Mouse (Mus musculus): ENCODE results near the gene Aco2.

The Aco2 gene

DNA sequence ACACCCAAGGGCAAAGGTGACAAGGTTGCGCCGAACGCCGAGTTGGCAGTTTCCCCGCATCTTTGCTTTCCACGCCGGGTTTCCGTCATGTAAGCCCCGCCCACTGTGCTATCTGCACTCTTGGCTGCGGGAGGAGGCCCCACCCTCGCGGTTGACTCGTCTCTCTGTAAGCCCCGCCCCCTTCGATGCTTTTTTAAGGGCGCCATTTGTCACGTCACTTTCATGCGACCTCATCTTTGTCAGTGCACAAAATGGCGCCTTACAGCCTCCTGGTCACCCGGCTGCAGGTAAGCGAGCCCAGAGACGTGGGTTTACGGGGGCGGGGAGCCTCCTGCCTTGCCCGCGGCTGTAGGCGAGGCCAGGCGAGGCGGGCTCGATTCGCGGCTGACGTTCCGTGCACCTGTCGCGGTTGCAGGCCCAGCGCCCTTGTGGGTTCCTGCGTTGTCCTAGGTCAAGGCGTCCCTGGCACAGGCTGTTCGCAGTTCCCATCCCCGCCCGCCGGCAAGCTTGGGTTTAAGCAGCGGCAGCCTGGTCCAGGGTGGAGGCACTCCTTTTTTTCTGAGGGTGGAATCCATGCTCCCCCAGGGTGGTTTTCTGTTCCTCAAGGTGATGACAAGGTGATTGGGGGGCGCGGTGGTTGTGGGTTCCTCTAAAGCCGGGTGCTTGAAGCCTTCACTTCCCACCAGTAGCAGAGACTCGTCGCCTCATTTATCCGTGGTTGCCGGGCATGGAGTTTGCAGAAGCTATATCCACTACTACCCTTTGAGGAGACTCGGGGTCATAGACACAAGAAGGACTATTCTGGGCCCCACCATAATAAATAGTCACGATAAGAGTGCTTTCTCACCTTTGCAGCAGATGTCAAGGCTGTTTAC, at the start of gene Aco2:
TSS of gene Aco2 (plus strand) at position 48 of the 875 bp plus-strand sequence.
- peak; percentile 97 to 99 for DNase-seq

DNA sequence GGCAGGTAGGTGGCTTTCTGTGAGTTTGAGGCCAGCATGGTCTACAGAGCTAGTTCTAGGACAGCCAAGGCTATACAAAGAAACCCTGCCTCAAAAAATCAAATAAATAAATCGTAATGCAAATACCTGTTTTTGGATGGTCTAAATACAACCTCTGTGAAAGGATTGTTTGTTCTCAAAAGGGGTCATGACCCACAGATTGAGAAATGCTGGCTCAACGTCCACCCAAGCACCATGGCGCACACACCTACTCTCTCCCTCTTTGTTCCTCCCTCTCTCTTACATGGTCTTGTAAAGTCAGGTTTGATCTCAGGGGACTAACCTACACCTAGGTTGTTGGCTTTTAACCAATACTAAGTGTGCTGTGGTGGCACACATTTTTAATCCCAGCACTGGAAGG, 49.5 kb upstream of the Aco2 start:
- no peak for DNase-seq

DNA sequence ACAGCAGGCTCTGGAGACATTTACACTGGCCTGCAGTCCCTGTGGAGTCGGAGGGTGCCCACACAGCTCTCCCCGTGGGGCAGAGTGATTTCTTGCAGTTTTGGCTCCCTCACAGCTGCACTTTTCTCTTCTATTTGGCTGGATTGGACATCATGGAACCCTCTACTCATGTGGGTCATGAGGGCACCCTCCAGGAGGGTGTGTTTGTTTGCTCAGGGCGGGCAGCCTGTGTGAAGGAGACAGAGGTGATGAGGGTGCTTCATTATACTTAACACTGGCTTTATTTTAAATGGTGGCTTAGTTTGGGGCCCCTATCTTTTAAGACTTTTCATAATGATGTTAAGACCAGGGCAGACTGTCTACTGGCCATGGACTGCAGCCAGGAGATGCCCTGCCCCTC, 47.3 kb upstream of the Aco2 start:
- DNase-seq: no peak

DNA sequence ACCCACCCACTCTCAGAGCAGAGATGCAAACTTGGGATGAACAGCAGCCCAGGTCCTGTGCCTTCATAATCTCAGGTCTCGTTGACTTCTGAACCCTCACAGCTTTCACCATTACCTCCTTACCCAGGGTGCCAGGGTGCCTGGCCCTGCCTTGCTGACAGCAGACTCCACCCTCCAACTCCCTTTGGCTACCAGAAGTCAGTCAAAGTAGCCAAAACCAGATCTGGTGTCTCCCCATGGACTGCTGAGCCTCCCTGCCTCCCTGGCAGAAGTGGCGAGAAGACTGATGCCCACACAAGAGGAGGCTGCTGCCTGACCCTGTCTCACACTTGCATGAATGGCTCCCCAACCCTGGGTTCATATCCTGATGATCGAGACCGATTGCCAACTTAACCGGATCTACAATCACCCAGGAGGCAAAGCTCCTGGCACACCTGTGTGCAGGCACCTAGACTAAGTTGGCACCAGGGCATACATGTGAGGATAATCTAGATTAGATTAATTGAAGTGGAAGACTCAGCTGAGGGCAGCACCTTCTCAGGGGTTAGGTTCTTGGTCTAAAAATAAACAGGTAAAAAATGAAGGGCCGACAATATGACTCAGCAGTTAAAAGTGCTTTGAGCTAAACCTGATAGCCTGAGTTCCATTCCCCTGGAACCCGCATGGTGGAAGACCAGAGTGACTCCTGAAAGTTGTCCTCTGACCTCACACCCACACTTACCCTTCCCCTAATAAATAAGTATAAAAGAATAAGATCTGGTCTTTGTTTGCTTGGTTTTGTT, 43.5 kb upstream of the Aco2 start:
- no peak for DNase-seq

DNA sequence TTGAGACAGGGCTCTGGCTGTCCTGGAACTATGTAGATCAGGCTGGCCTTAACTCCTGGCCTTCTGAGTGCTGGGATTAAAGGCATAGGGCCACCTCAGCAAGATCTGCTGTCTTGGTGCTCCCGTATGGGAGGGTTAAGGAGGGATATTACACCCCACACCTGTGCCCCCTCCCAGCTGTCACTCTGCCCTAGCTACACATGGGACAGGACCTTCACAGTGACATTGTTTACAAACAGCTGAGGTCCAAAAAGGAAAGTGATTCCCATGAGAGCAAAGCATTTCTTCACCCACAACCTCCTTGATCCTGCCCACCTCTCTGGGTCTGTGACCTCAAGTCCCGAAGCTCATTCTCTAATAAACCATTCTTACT, 42.9 kb upstream of the Aco2 start:
- DNase-seq: no peak

DNA sequence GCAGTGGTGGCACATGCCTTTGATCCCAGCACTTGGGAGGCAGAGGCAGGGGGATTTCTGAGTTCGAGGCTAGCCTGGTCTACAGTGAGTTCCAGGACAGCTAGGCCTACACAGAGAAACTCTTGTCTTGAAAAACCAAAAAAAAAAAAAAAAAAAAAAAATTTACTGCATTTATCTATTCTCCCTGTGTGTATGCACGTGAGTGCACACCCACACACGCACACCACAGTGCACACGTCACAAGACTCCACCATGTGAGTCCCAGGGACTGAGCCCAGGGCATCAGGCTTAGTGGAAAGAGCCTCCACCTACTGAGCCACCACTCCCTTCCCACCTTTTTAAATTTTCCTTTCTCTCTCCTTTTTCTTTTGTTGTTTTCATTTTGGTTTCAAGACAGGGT, 41.6 kb upstream of the Aco2 start:
- DNase-seq: no peak

DNA sequence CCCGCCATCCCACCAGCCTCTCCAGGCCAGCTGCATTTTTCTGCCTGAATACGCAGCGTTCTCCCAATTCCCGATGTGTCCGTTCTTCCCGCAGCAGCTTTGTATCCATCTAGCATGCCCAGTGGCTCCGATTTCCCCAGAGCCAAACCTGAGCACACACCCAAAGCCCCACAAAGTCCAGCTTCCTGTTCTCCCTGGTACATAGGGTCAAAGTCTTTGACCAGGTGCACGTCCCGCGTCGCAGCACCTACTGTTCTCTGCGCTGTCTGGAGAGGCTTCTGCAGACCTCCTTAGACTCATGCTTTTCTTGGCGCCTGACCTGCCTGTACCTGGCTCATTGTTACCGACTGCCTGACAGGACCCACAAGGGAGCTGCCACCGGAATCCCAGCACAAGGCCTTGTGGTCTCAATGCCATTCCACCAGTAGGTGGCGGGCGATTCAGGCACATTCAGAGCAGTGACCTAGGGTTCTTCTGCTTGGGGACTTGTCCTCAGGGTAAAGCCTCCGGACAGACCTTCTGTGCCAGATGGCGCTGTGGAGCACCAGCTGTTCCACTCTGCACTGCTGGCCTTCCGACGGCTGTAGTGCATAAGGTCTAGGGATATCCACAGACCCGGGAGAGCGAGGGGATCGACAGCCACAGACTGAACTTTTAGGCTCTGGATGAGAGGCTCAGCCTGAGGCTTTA, 40.8 kb upstream of the Aco2 start:
- peak; percentile 81 to 89 for DNase-seq

DNA sequence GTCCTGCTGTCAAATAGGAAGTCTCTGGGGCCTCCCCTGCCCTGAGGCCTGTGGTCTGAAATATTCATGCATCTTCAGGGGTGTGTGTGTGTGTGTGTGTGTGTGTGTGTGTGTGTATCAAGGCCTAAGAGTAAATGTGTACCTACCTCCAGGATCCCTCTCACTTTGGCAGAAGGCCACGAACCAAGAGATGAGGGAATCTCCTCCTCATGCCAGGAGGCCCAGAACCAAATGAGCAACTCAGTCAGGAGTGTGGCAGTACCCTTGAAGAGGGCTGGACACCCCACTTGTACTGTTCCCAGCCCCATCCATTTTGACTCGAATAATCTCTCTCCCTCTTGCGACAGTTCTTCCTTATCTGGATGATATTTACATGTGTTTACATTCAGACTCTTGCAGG, 39.9 kb upstream of the Aco2 start:
- no peak for DNase-seq

DNA sequence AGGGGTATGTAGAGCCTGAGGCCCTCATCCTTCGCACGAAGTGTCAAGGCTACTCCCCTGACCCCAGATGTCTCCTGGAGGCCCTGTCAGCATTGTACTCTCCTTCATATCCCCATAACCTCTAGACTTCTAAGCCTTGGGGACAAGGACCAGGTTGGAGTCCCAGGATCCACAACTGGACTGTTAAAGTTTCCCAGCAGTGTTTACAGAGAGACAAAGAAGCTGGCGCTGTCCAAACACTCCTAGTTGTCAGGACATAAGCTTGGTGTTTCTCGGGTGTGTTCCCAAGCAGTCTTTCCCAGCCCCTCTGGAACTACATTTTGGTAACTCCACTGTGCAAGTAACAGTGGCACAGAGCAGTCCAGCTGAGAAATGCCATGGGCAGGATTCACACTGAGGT, 38.6 kb upstream of the Aco2 start:
- no peak for DNase-seq

DNA sequence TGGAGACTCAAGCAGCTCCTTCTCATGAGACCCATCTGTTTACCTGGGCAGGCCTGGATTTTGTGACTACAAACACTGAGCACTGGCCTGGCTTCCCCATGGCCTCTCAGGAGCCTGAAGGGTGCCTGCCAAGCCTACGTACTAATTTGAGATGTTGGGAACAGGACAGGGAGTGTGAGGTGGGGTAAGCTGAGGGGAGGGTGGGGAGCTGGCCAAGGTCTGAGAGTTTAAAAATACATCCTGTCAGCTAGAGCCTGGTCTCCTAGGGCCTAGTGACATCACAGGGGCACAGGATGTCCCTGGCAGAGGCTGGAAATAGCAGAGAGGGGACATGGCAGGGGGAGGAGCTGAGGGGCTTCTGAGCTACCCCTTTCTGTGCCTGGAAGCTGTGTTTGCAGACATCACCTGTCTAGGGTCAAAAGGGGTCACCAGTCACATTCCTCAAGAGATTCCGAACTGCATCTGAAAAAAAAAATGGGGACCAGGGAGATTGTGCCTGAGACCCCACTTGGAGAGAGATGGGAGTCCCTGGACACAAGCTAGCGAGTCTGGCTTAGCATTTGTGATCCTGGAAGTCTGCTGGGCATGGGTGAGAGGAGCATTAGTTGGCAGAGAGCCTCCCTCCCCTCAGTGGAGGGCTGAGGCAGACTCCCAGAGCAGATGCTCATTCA, 37.8 kb upstream of the Aco2 start:
- DNase-seq: no peak

DNA sequence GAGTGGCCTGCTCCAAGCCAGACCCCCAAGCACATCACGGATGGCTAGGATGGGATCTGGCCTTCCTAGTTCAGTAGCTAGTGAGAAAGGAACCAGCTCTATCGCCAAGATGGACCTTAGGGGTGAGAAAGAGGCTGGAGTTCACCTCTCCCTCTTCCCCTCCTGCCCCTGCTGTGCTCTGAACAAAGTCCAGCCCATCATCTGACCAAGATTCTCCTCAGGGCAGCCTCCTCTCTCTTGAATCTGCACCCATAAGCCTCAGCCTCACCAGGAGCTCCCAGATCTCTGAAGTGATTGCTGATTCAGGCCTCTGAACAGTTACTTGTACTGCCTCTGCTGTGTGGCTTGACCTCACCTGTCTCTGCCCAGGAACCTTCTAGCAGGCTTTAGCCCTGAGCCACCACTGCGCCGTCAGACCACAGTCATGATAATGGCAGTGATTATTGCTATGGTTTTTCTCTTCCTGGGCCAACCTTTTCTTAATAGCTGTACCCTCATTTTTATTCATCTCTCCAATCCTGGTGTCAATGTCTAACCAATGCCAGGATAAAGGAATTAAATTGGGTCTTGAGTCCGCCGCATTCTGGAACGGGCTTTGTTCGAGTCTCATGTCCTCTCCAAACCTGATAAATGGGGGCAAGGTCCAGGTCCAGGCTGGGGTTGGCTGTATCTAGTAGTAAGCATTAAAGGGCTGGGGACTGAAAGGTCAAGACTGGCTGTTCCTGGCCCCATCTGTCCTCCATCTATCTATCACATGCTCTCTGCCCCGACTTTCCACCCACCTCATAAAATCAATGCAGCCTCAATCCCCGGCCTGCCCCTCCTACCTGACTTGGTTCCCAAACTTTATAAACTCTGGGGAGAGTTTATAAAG, 36.9 kb upstream of the Aco2 start:
- no peak for DNase-seq

DNA sequence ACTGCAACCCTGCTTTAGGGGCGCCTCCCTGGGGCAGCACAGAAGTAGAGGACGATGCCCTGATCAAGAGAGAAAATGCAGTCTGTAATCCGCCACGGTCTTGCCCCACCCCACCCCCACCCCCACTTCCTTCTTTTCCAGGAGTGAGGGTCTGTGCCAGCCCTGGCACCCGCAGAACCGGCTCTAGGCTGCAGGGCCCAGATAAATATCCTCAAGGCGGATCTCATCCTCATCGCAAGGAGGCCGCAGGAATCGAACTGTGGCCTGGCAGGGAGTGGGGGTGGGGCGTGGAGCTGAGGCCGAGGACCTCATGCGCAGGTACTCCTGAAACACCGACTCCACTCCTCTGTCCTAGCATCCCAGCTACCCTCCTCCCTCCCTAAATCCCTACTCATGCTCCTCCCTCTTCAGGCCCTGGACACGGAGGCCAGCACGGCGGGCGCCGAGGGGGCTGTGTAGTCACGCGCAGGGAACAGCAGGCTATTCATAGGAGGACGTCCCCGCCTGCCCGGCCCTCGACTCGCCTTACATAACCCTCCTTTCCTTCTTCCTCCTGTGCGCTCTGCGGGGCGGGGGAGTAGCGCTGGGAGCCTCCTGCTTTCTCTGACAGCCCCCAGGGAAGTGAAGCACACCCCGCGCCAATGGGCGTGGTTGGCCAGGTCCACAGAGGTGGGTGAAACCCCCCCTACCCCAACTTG, 35.8 kb upstream of the Aco2 start:
- peak; percentile 38 for DNase-seq

DNA sequence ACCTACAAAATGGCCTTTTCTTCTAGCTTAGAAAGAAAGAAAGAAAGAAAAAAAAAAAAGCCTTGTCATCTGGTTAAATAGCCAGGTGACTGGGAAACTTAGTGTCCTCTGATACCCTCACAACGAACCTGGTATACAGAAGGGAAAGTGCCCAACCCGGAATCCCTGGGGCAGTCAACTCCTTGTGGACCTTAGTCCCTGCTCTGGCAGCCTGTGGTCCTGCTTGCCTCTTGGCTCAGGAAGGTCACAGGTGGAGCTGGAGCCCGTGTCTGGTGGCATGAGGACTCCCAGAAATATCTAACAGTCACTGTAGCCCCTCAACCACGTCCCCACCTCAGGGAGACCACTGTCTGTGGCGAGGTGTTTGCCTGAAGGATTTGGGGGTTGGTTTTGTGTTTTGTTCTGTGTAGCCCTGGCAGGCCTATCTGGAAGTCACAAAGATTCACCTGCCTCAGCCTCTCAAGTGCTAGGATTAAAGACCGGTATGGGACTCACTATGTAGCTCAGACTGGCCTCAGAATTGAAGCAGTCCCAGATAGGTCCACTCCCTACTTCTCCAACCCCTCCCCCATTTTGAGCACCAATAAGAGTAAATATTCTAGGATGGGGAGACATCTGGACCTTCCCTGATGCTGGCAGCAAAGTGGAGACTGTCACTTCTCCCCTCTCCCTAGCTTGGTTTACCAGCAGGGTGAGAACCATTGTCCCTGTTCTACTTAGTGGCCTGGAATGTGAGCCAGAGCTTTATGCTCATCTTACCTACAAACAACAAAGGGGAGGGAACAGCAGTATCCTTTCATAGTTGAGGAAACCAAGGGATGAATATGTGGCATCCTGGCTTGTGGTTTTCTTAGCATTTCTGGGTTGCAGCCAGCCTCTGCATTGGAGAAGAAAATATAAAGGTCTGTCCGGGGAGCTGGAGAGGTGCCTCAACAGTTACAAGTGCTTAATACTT, 34.9 kb upstream of the Aco2 start:
- no peak for DNase-seq

DNA sequence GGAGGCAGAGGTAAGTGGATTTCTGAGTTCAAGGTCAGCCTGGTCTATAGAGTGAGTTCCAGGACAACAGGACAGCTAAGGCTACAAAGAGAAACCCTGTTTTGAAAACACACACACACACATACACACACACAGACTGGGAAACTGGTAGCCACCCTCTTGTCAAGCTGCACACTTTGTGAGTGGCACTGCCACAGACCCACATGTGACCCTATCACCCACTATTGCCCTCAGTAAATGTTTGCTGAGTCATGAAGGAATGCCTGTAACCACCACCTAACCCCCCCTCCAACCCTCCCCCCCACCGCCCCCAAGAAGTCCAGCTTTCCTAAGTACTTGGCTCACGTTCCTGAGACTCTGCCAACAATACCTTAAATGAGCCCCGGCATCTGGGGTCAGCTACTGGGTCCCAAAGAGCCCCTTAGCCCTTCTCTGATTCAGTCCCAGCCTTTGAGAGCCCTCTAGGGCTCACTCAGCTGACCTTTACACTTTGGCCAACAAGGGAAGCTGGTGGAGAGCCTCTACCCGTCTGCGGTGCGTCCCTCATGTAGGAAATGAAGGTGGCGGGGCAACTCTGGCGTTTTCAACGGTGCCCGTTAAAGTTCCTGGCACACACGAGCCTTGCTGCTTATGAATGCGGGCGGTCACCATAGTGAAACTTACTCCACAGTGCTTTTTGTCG, 33.4 kb upstream of the Aco2 start:
- DNase-seq: no peak

DNA sequence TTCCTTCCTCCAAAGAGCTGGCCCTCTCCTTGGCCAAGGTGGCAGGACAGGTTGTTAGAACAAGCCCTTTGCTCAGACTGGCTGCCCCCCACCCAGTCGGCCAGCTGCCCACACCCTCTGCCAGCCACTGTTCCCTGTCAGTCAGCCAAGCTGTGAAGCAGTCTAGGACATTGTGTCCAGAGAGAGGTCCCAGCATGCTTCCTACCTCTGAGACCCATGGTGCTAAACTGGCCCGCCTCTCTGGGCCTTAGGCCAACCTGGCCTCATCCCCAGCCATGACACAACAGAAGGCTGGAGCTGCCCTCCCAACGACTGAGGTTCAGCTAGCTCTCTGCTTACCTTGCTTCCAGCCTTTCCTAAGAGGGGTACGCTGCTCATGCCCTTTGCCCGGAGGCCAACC, 32.5 kb upstream of the Aco2 start:
- no peak for DNase-seq

DNA sequence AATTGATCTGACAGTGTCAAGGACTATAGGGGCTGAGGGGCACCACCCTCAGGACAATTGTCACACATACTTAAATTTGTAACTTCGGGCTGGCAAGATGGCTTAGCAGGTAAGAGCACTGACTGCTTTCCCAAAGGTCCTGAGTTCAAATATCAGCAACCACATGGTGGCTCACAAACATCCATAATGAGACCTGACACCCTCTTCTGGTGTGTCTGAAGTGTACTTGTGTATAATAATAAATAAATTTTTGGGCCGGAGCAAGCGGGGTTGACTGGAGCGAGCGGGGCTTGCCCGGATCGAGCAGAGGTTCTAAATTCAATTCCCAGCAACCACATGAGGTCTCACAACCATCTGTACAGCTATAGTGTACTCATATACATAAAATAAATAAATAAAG, 31.8 kb upstream of the Aco2 start:
- no peak for DNase-seq

DNA sequence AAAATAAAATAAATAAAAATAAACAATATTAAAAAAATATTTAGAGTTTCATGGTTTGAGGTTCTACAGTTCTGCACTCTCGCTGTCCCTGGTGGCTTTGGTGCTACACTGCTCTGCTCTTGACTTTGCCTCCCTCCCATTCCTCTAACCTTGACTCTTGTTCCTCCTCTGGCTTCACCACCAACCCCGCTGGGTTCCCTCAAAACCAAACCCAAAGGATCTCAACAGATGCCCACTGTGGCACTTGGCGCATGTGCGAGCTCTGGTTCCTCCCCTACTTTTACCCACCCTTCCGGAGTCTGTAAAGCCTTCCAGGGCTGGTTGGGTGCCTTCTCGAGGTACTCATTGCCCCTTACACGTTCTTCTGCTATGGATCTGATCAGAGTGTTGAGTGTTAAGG, 29.8 kb upstream of the Aco2 start:
- DNase-seq: no peak

DNA sequence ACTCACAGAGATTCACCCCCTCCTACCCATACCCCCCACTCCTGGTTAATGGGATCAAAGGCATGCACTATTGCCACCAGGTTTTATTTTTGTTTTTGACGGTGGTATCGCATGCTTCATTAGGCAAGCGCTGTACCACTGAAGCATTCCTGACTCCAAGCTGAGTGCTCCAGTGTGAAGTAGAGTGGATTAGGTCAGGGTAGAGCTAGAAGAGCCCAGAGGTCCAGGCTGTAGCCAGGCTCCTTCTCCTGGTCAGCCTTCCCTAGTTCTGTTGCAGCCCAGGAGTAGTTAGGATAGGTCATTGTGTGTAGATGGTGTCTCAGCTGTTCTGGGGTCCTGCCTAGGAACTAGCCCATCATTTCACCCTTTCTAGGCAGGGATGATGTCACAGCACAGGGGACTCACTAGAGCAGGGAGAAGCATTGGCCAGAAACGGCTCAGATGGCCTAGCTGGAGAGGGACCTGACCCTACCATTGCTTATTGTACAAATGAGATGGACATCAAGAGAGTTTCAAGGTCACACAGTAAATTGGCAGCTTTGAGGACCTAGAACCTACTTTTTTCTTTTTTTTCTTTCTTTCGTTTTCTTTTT, 27.0 kb upstream of the Aco2 start:
- DNase-seq: no peak

DNA sequence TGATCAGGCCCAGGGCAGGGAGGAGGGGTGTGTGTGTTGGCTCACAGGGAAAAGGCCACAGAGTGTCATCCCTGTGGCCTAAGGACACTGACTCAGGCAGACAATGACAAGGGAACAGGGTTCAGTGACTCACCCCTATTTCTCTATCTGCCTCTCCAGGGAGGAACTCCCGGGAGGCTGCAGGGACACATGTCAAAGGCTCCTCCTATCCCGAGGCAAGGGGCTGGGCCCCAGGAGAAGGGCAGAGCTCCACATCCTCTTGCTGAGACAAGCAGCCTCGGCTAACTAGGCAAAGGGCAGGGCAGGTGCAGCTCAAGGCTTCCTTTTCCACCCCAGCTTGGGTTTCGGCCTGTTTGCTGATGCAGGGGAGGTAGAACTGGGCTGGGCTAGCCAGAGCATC, 26.4 kb upstream of the Aco2 start:
- no peak for DNase-seq
